Mouse (Mus musculus): ENCODE results near the gene Zfp804a. TPM values are rescaled to one million over a fixed set of nuclear protein-coding genes. Genes with fewer than 3 reads are reported as not detected.
A peak's percentile ranks its signal among the peaks of the same experiment; 100 is the strongest.

Gene Zfp804a
- polyA plus RNA-seq, 1 experiment from 2014 or later = 0.86 TPM

GRCm38 (mm10) chr2:82210605-82211004 lies 157.6 kb downstream of the Zfp804a start:
- no peak for DNase-seq (ENCODE audit: low spot score)
- H3K4me3 ChIP-seq (ENCODE audit: low read depth, low read length) = no peak overlapping the region
- H3K9me3 ChIP-seq (ENCODE audit: control insufficient read depth, low read length) = 0 out of 2 replicates have a peak, but pooled peaks cover 4% of the 10 kb centered on the region
- no peak overlapping the region for H3K27ac ChIP-seq (replicated peaks; ENCODE audit: low read depth, low read length)
- ATAC-seq (ENCODE audit: low read depth) = no peak
- H3K4me2 ChIP-seq (ENCODE audit: low read depth, low read length) = no peak overlapping the region
- no peaks in the 10 kb centered on the region for H3K36me3 ChIP-seq (ENCODE audit: control insufficient read depth, insufficient read depth, low read length)
- no peaks in the 10 kb centered on the region for H3K27me3 ChIP-seq (replicated peaks; ENCODE audit: control insufficient read depth, insufficient read depth, low read length)
- WGBS = 83% methylated on average over 1 of the region's 1 CpGs
- no peaks in the 10 kb centered on the region for H3K4me1 ChIP-seq (ENCODE audit: control insufficient read depth, insufficient read depth, low read length)
- no peak overlapping the region for H3K9ac ChIP-seq (ENCODE audit: low read depth, low read length)

DNA sequence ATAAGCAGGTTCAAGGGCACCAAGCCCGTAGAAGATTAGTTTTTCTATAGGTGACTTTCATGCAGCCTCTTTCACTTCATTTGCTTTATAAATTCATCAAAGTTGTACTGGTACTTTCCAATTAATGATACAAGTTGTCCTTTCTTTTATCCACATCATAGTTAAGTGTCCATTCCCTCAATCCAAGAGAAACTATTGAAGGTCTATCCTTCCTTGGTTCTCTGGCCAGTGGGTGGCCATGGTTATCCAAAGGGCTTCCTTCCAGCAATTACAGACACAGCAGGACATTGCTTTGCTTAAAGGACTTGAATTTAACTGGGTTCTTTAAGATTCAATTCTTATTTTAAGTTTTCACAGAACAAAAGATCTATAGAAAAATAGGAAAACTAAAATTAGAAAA lies 158.9 kb downstream of the Zfp804a start:
- WGBS = 69% methylated on average over 1 of the region's 1 CpGs
- DNase-seq (ENCODE audit: low spot score) (no peak), ATAC-seq (ENCODE audit: low read depth) (no peak)
- no peak overlapping the region for H3K4me2 ChIP-seq (ENCODE audit: low read depth, low read length)
- H3K36me3 ChIP-seq (ENCODE audit: control insufficient read depth, insufficient read depth, low read length) = no peaks in the 10 kb centered on the region
- no peak overlapping the region for H3K9ac ChIP-seq (ENCODE audit: low read depth, low read length)
- no peak overlapping the region for H3K4me3 ChIP-seq (ENCODE audit: low read depth, low read length)
- H3K27me3 ChIP-seq (replicated peaks; ENCODE audit: control insufficient read depth, insufficient read depth, low read length) = no peaks in the 10 kb centered on the region
- H3K4me1 ChIP-seq (ENCODE audit: control insufficient read depth, insufficient read depth, low read length) = no peaks in the 10 kb centered on the region
- 0 out of 2 replicates have a peak, but pooled peaks cover 4% of the 10 kb centered on the region for H3K9me3 ChIP-seq (ENCODE audit: control insufficient read depth, low read length)
- no peak overlapping the region for H3K27ac ChIP-seq (replicated peaks; ENCODE audit: low read depth, low read length)

- Histone ChIP-seq H3K9me3 (ENCODE audit: control insufficient read depth, low read length) (0 out of 2 replicates have a peak, but pooled peaks cover 4% of the 10 kb centered on the region), H3K27ac (replicated peaks; ENCODE audit: low read depth, low read length) (no peak overlapping the region), H3K27me3 (replicated peaks; ENCODE audit: control insufficient read depth, insufficient read depth, low read length) (no peaks in the 10 kb centered on the region), H3K4me3 (ENCODE audit: low read depth, low read length) (no peak overlapping the region), H3K9ac (ENCODE audit: low read depth, low read length) (no peak overlapping the region), H3K4me1 (ENCODE audit: control insufficient read depth, insufficient read depth, low read length) (no peaks in the 10 kb centered on the region), H3K4me2 (ENCODE audit: low read depth, low read length) (no peak overlapping the region), H3K36me3 (ENCODE audit: control insufficient read depth, insufficient read depth, low read length) (no peaks in the 10 kb centered on the region)
- ATAC-seq (ENCODE audit: low read depth) = no peak
- no peak for DNase-seq (ENCODE audit: low spot score)
- WGBS = 68% methylated on average over 2 of the region's 2 CpGs
These were observed 164.9 kb downstream of the Zfp804a start for GRCm38 (mm10) chr2:82217873-82218272.

GRCm38 (mm10) chr2:82246020-82246419 lies 193.0 kb downstream of the Zfp804a start:
- Histone ChIP-seq H3K9ac (ENCODE audit: low read depth, low read length) (no peak overlapping the region), H3K4me3 (ENCODE audit: low read depth, low read length) (no peak overlapping the region), H3K4me2 (ENCODE audit: low read depth, low read length) (no peak overlapping the region), H3K4me1 (ENCODE audit: control insufficient read depth, insufficient read depth, low read length) (no peaks in the 10 kb centered on the region), H3K27ac (replicated peaks; ENCODE audit: low read depth, low read length) (no peak overlapping the region), H3K27me3 (replicated peaks; ENCODE audit: control insufficient read depth, insufficient read depth, low read length) (no peaks in the 10 kb centered on the region), H3K36me3 (ENCODE audit: control insufficient read depth, insufficient read depth, low read length) (no peaks in the 10 kb centered on the region), H3K9me3 (ENCODE audit: control insufficient read depth, low read length) (no peaks in the 10 kb centered on the region)
- DNase-seq (ENCODE audit: low spot score) = no peak
- ATAC-seq (ENCODE audit: low read depth) = no peak

DNA sequence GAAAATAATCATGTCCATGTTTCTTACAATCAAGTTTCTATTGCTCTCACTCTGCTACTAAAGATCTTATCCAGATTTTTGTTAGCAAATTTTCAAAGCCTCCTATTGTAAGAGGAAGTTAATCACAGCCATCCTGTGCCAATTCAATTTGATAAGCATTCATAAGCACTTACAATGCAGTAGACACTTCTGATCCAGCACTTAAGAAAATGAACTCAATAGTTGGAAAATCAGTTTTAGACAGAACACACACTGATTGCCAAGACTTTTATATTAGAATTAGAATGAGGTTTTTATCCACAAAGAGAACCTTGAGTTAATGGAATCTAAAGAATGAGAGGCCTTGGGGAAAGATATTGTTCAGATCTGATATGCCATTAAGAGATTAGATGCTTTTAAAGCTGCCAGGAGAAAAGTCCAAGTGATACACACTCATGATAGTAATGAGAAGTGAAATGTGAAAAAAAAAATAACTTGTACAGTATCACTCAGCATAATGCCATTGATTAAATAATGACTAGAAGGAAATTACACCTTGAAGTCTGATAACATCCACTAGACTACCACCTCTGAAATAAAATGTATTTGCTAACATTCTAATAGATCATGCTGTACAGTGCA lies 194.0 kb downstream of the Zfp804a start:
- H3K4me2 ChIP-seq (ENCODE audit: low read depth, low read length) = no peak overlapping the region
- no peak overlapping the region for H3K27ac ChIP-seq (replicated peaks; ENCODE audit: low read depth, low read length)
- H3K36me3 ChIP-seq (ENCODE audit: control insufficient read depth, insufficient read depth, low read length) = no peaks in the 10 kb centered on the region
- ATAC-seq (ENCODE audit: low read depth) (no peak), DNase-seq (ENCODE audit: low spot score) (no peak)
- no peaks in the 10 kb centered on the region for H3K9me3 ChIP-seq (ENCODE audit: control insufficient read depth, low read length)
- H3K4me3 ChIP-seq (ENCODE audit: low read depth, low read length) = no peak overlapping the region
- no peaks in the 10 kb centered on the region for H3K4me1 ChIP-seq (ENCODE audit: control insufficient read depth, insufficient read depth, low read length)
- no peak overlapping the region for H3K9ac ChIP-seq (ENCODE audit: low read depth, low read length)
- no peaks in the 10 kb centered on the region for H3K27me3 ChIP-seq (replicated peaks; ENCODE audit: control insufficient read depth, insufficient read depth, low read length)

GRCm38 (mm10) chr2:82253382-82253781 lies 200.4 kb downstream of the Zfp804a start:
- no peak for ATAC-seq (ENCODE audit: low read depth)
- H3K27me3 ChIP-seq (replicated peaks; ENCODE audit: control insufficient read depth, insufficient read depth, low read length) = no peaks in the 10 kb centered on the region
- no peak for DNase-seq (ENCODE audit: low spot score)
- no peaks in the 10 kb centered on the region for H3K36me3 ChIP-seq (ENCODE audit: control insufficient read depth, insufficient read depth, low read length)
- no peaks in the 10 kb centered on the region for H3K9me3 ChIP-seq (ENCODE audit: control insufficient read depth, low read length)
- no peak overlapping the region for H3K4me3 ChIP-seq (ENCODE audit: low read depth, low read length)
- H3K4me1 ChIP-seq (ENCODE audit: control insufficient read depth, insufficient read depth, low read length) = no peaks in the 10 kb centered on the region
- no peak overlapping the region for H3K4me2 ChIP-seq (ENCODE audit: low read depth, low read length)
- H3K9ac ChIP-seq (ENCODE audit: low read depth, low read length) = no peak overlapping the region
- H3K27ac ChIP-seq (replicated peaks; ENCODE audit: low read depth, low read length) = no peak overlapping the region
- 49% methylated on average over 5 of the region's 5 CpGs for WGBS

GRCm38 (mm10) chr2:82282591-82283269 lies 229.7 kb downstream of the Zfp804a start:
- no peaks in the 10 kb centered on the region for H3K36me3 ChIP-seq (ENCODE audit: control insufficient read depth, insufficient read depth, low read length)
- H3K4me2 ChIP-seq (ENCODE audit: low read depth, low read length) = no peak overlapping the region
- 78% methylated on average over 2 of the region's 2 CpGs for WGBS
- H3K27me3 ChIP-seq (replicated peaks; ENCODE audit: control insufficient read depth, insufficient read depth, low read length) = no peaks in the 10 kb centered on the region
- H3K4me1 ChIP-seq (ENCODE audit: control insufficient read depth, insufficient read depth, low read length) = no peaks in the 10 kb centered on the region
- H3K4me3 ChIP-seq (ENCODE audit: low read depth, low read length) = no peak overlapping the region
- no peak overlapping the region for H3K27ac ChIP-seq (replicated peaks; ENCODE audit: low read depth, low read length)
- DNase-seq (ENCODE audit: low spot score) (peak; percentile 10), ATAC-seq (ENCODE audit: low read depth) (peak; percentile 82; the same call in 1 of the 2 replicates)
- no peak overlapping the region for H3K9ac ChIP-seq (ENCODE audit: low read depth, low read length)
- no peaks in the 10 kb centered on the region for H3K9me3 ChIP-seq (ENCODE audit: control insufficient read depth, low read length)

- Histone ChIP-seq H3K9ac (ENCODE audit: low read depth, low read length) (no peak overlapping the region), H3K4me1 (ENCODE audit: control insufficient read depth, insufficient read depth, low read length) (no peaks in the 10 kb centered on the region), H3K4me2 (ENCODE audit: low read depth, low read length) (no peak overlapping the region), H3K4me3 (ENCODE audit: low read depth, low read length) (no peak overlapping the region), H3K9me3 (ENCODE audit: control insufficient read depth, low read length) (no peaks in the 10 kb centered on the region), H3K36me3 (ENCODE audit: control insufficient read depth, insufficient read depth, low read length) (no peaks in the 10 kb centered on the region), H3K27me3 (replicated peaks; ENCODE audit: control insufficient read depth, insufficient read depth, low read length) (no peaks in the 10 kb centered on the region), H3K27ac (replicated peaks; ENCODE audit: low read depth, low read length) (no peak overlapping the region)
- WGBS = 56% methylated on average over 2 of the region's 2 CpGs
- ATAC-seq (ENCODE audit: low read depth) (no peak), DNase-seq (ENCODE audit: low spot score) (peak; percentile 24)
These were observed 242.0 kb downstream of the Zfp804a start for GRCm38 (mm10) chr2:82294932-82295493.

All from embryonic facial prominence, embryonic 14.5 days (tissue).